Mouse (Mus musculus): ENCODE results near the gene F12. TPM values are rescaled to one million over a fixed set of nuclear protein-coding genes. Genes with fewer than 3 reads are reported as not detected.

The F12 gene
- total and polyA plus RNA-seq, 2 experiments from 2014 or later, result 0.49 TPM; not detected in 1

DNA sequence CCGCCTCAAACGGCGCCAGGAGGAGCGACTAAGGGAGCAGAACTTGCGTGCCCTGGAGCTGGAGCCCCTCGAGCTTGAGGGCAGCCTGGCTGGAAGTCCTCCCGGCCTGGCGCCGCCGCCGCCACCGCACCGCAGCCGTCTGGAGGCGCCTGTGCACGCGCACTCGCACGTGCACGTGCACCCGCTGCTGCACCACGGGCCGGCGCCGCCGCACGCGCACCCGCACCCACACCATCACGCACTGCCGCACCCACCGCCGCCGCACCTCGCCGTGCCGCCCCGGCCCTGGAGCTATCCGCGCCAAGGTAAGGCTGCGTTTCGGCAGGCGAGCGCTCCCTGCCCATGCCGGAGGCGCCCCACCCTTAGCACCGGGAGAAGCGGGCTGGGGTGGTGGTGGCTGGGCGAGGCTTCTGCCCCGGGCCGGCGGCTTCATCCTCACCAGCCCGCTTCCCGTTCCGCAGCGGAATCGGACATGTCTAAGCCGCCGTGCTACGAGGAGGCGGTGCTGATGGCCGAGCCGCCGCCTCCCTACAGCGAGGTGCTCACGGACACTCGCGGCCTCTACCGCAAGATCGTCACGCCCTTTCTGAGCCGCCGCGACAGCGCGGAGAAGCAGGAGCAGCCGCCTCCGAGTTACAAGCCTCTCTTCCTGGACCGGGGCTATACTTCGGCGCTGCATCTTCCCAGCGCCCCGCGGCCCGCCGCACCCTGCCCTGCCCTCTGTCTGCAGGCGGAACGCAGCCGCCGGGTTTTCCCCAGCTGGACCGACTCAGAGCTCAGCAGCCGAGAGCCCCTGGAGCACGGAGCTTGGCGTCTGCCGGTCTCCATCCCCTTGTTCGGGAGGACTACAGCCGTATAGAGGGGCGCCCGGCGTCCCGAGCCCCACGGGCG, 45.8 kb upstream of the F12 start:
- H3K9me3 ChIP-seq (ENCODE audit: low read length), result no peaks in the 10 kb centered on the region
- peak overlapping the region; percentile 91 for H3K27ac ChIP-seq (ENCODE audit: low read depth, low read length)
- WGBS, result 1% methylated on average over 90 of the region's 103 CpGs
- ATAC-seq (ENCODE audit: low FRiP score) (peak; percentile 49), DNase-seq (ENCODE audit: low spot score) (peak; percentile 72)
- peak overlapping the region; percentile 98 for H3K4me2 ChIP-seq (ENCODE audit: low read depth, low read length, poor library complexity, severe bottlenecking)
- H3K4me1 ChIP-seq (ENCODE audit: insufficient read depth, low read length), result peaks cover 10% of the 10 kb centered on the region; the same call in 1 of the 2 replicates
- H3K9ac ChIP-seq (replicated peaks; ENCODE audit: low read length, poor library complexity, severe bottlenecking), result peak overlapping the region; percentile 77
- TF ChIP-seq CTCF (IDR thresholded peaks at IDR 0.05), result peak; percentile 19; the same call in 1 of the 2 replicates
- peak overlapping the region; percentile 49 for H3K4me3 ChIP-seq (ENCODE audit: low read depth, low read length)
- H3K36me3 ChIP-seq (ENCODE audit: insufficient read depth, low read length), result peaks cover 27% of the 10 kb centered on the region
- H3K27me3 ChIP-seq (ENCODE audit: insufficient read depth, low read length), result no peaks in the 10 kb centered on the region

DNA sequence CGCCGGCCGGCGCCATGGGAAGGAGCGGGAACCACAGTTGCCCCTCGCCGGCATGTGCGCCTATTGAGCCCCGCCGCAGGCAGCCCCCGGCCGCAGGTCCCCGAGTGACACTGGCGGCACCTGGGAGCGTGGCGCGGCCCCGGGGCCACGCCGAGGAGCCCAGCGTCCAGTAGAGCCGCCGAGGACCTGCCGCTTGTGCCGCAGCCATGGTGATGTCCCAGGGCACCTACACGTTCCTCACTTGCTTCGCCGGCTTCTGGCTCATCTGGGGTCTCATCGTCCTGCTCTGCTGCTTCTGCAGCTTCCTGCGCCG, 45.2 kb upstream of the F12 start:
- Histone ChIP-seq H3K4me2 (ENCODE audit: low read depth, low read length, poor library complexity, severe bottlenecking) (peak overlapping the region; percentile 98), H3K4me1 (ENCODE audit: insufficient read depth, low read length) (peaks cover 10% of the 10 kb centered on the region; the same call in 1 of the 2 replicates), H3K4me3 (ENCODE audit: low read depth, low read length) (peak overlapping the region; percentile 49), H3K27me3 (ENCODE audit: insufficient read depth, low read length) (no peaks in the 10 kb centered on the region), H3K9me3 (ENCODE audit: low read length) (no peaks in the 10 kb centered on the region), H3K27ac (ENCODE audit: low read depth, low read length) (peak overlapping the region; percentile 91), H3K36me3 (ENCODE audit: insufficient read depth, low read length) (peaks cover 21% of the 10 kb centered on the region), H3K9ac (replicated peaks; ENCODE audit: low read length, poor library complexity, severe bottlenecking) (peak overlapping the region; percentile 77)
- no peak for TF ChIP-seq CTCF (IDR thresholded peaks at IDR 0.05)
- no peak for DNase-seq (ENCODE audit: low spot score)
- 2% methylated on average over 28 of the region's 31 CpGs for WGBS
- ATAC-seq (ENCODE audit: low FRiP score), result peak; percentile 25

- Histone ChIP-seq H3K4me1 (ENCODE audit: insufficient read depth, low read length) (peaks cover 10% of the 10 kb centered on the region; the same call in 1 of the 2 replicates), H3K36me3 (ENCODE audit: insufficient read depth, low read length) (peaks cover 18% of the 10 kb centered on the region)
- WGBS, result under 1% methylated on average over 53 of the region's 54 CpGs
Observed at GRCm38 (mm10) chr13:55471156-55471818, 44.7 kb upstream of the F12 start.

GRCm38 (mm10) chr13:55470372-55470771, 43.8 kb upstream of the F12 start:
- peak; percentile 17; the same call in 1 of the 2 replicates for ATAC-seq (ENCODE audit: low FRiP score)
- Histone ChIP-seq H3K4me3 (ENCODE audit: low read depth, low read length) (no peak overlapping the region), H3K4me1 (ENCODE audit: insufficient read depth, low read length) (peaks cover 18% of the 10 kb centered on the region; the same call in 1 of the 2 replicates), H3K27ac (ENCODE audit: low read depth, low read length) (peak overlapping the region; percentile 65), H3K27me3 (ENCODE audit: insufficient read depth, low read length) (no peaks in the 10 kb centered on the region), H3K9me3 (ENCODE audit: low read length) (no peaks in the 10 kb centered on the region), H3K36me3 (ENCODE audit: insufficient read depth, low read length) (peaks cover 9% of the 10 kb centered on the region), H3K9ac (replicated peaks; ENCODE audit: low read length, poor library complexity, severe bottlenecking) (peak overlapping the region; percentile 29; the same call in 1 of the 2 replicates), H3K4me2 (ENCODE audit: low read depth, low read length, poor library complexity, severe bottlenecking) (peak overlapping the region; percentile 98; the same call in 1 of the 2 replicates)
- 22% methylated on average over 9 of the region's 9 CpGs for WGBS
- TF ChIP-seq CTCF (IDR thresholded peaks at IDR 0.05), result no peak
- DNase-seq (ENCODE audit: low spot score), result peak; percentile 84

More at GRCm38 (mm10) chr13:55471156-55471818, 44.7 kb upstream of the F12 start:
- Histone ChIP-seq H3K27ac (ENCODE audit: low read depth, low read length) (peak overlapping the region; percentile 91), H3K4me3 (ENCODE audit: low read depth, low read length) (peak overlapping the region; percentile 49), H3K4me2 (ENCODE audit: low read depth, low read length, poor library complexity, severe bottlenecking) (peak overlapping the region; percentile 98), H3K9me3 (ENCODE audit: low read length) (no peaks in the 10 kb centered on the region), H3K9ac (replicated peaks; ENCODE audit: low read length, poor library complexity, severe bottlenecking) (peak overlapping the region; percentile 77), H3K27me3 (ENCODE audit: insufficient read depth, low read length) (no peaks in the 10 kb centered on the region)
- ATAC-seq (ENCODE audit: low FRiP score) (peak; percentile 59), DNase-seq (ENCODE audit: low spot score) (peak; percentile 90)
- TF ChIP-seq CTCF (IDR thresholded peaks at IDR 0.05), result peak; percentile 93

- no peak overlapping the region for H3K4me2 ChIP-seq (ENCODE audit: low read depth, low read length, poor library complexity, severe bottlenecking)
- H3K4me3 ChIP-seq (ENCODE audit: low read depth, low read length), result no peak overlapping the region
- no peaks in the 10 kb centered on the region for H3K27me3 ChIP-seq (ENCODE audit: insufficient read depth, low read length)
- H3K36me3 ChIP-seq (ENCODE audit: insufficient read depth, low read length), result no peaks in the 10 kb centered on the region
- WGBS, result 27% methylated on average over 13 of the region's 13 CpGs
- DNase-seq (ENCODE audit: low spot score) (peak; percentile 68), ATAC-seq (ENCODE audit: low FRiP score) (no peak)
- H3K9me3 ChIP-seq (ENCODE audit: low read length), result no peaks in the 10 kb centered on the region
- peaks cover 20% of the 10 kb centered on the region; the same call in 1 of the 2 replicates for H3K4me1 ChIP-seq (ENCODE audit: insufficient read depth, low read length)
- peak; percentile 65 for TF ChIP-seq CTCF (IDR thresholded peaks at IDR 0.05)
- no peak overlapping the region for H3K27ac ChIP-seq (ENCODE audit: low read depth, low read length)
- no peak overlapping the region for H3K9ac ChIP-seq (replicated peaks; ENCODE audit: low read length, poor library complexity, severe bottlenecking)
Observed at GRCm38 (mm10) chr13:55468851-55469560, 42.4 kb upstream of the F12 start.
